Mouse (Mus musculus) adipose tissue, adult 10 weeks (tissue): ENCODE data around the gene Gm3625. TPM values are rescaled to one million over a fixed set of nuclear protein-coding genes. Genes with fewer than 3 reads are reported as not detected.

Experiments
- polyA plus RNA-seq: library from polyadenylated mRNA; stranded (reverse); fragments of 350-450 nt; fragmentation: Illumina TruSeq; extraction: RNeasy Lipid Tissue Mini Kit (QIAGEN cat#74804); gene quantifications from one replicate; pipeline ENCODE4 v1.2.3, GENCODE M21; 2014; ENCODE audit warnings: low read depth, low replicate concordance

The Gm3625 gene
- polyA plus RNA-seq = not detected

GRCm38 (mm10) chr12:4592541-4593165 is at the start of gene Gm3625, which contains the start of gene Itsn2:
Gene Gm3625, minus strand, starts transcription at chr12:4592927.
Gene Itsn2, plus strand, starts transcription at chr12:4592638.

Other genes with a start within 250 kb of the Gm3625 start
- 18.1 TPM for gene Ncoa1, start 115.7 kb downstream of the Gm3625 start, polyA plus RNA-seq
- gene Itsn2, start 289 bp downstream of the Gm3625 start, polyA plus RNA-seq = 44.3 TPM
- 2.3 TPM for gene Fam228a, start 145.5 kb upstream of the Gm3625 start, polyA plus RNA-seq
- gene Pfn4, start 176.1 kb upstream of the Gm3625 start, polyA plus RNA-seq = 6.1 TPM
- 4.6 TPM for gene Fam228b, start 176.3 kb upstream of the Gm3625 start, polyA plus RNA-seq
- 81.3 TPM for gene Sf3b6, start 224.6 kb upstream of the Gm3625 start, polyA plus RNA-seq
- 10.0 TPM for gene Fkbp1b, start 248.7 kb upstream of the Gm3625 start, polyA plus RNA-seq